8 mouse cellular contexts compared by ENCODE assay signal in genomic region chr19:8722559-8722906, GRCm38 (mm10). TPM values are rescaled to one million over a fixed set of nuclear protein-coding genes. Genes with fewer than 3 reads are reported as not detected.
DNase-seq lines count a peak whose midpoint lies in the region; ATAC-seq and TF ChIP-seq lines count a peak whose summit lies in the region.

No protein-coding gene starts in this region.

- no peak for ATAC-seq in heart, embryonic 12.5 days (ENCODE audit: insufficient number of reproducible peaks, low FRiP score)
- no peak; the same call in 1 of the 2 replicates for ATAC-seq in forebrain, embryonic 14.5 days
- ATAC-seq in liver, embryonic 15.5 days (ENCODE audit: insufficient read depth) = peak; percentile 7

- WGBS in heart, embryonic 12.5 days = under 1% methylated on average over 5 of the region's 5 CpGs
- WGBS in forebrain, embryonic 14.5 days = 1% methylated on average over 5 of the region's 5 CpGs
- 0% methylated on average over 5 of the region's 5 CpGs for WGBS in liver, embryonic 15.5 days (ENCODE audit: insufficient replicate concordance)

- H3K9ac ChIP-seq in heart, embryonic 12.5 days = peak overlapping the region; percentile 86
- peak overlapping the region; percentile 81 for H3K9ac ChIP-seq in forebrain, embryonic 14.5 days (ENCODE audit: low read length)
- H3K9ac ChIP-seq in liver, embryonic 15.5 days = peak overlapping the region; percentile 81

- no peaks in the 10 kb centered on the region for H3K27me3 ChIP-seq in heart, embryonic 12.5 days (replicated peaks)
- H3K27me3 ChIP-seq in E14TG2a.4 (ENCODE audit: insufficient read depth, low read length) = no peaks in the 10 kb centered on the region
- H3K27me3 ChIP-seq in forebrain, embryonic 14.5 days (replicated peaks; ENCODE audit: control insufficient read depth, insufficient read depth, low read length) = no peaks in the 10 kb centered on the region
- no peaks in the 10 kb centered on the region for H3K27me3 ChIP-seq in liver, embryonic 15.5 days

- peaks cover 23% of the 10 kb centered on the region for H3K4me1 ChIP-seq in heart, embryonic 12.5 days (replicated peaks)
- peaks cover 45% of the 10 kb centered on the region for H3K4me1 ChIP-seq in E14TG2a.4 (replicated peaks; ENCODE audit: low read depth, low read length)
- peaks cover 21% of the 10 kb centered on the region for H3K4me1 ChIP-seq in forebrain, embryonic 14.5 days (ENCODE audit: control insufficient read depth, insufficient read depth, low read length)
- H3K4me1 ChIP-seq in liver, embryonic 15.5 days (replicated peaks) = peaks cover 65% of the 10 kb centered on the region

- no peak for DNase-seq in heart, postnatal 14 days
- no peak for DNase-seq in forebrain, embryonic 14.5 days (ENCODE audit: low spot score)
- no peak for DNase-seq in urinary bladder, postnatal 36 days (ENCODE audit: low spot score in 2 of 2)
- DNase-seq in left cerebral cortex, postnatal 36 days (ENCODE audit: low spot score in 2 of 2) = no peak
- DNase-seq in right cerebral cortex, adult 2 months (ENCODE audit: low spot score in 2 of 2) = no peak

- peak overlapping the region; percentile 98 for H3K27ac ChIP-seq in heart, embryonic 12.5 days (ENCODE audit: poor library complexity, severe bottlenecking)
- peak overlapping the region; percentile 93 for H3K27ac ChIP-seq in forebrain, embryonic 14.5 days (ENCODE audit: low read depth, low read length)
- peak overlapping the region; percentile 99 for H3K27ac ChIP-seq in liver, embryonic 15.5 days (replicated peaks)

- H3K9me3 ChIP-seq in heart, embryonic 12.5 days (replicated peaks) = no peaks in the 10 kb centered on the region
- H3K9me3 ChIP-seq in E14TG2a.4 (ENCODE audit: low read length) = no peaks in the 10 kb centered on the region
- no peaks in the 10 kb centered on the region for H3K9me3 ChIP-seq in forebrain, embryonic 14.5 days (replicated peaks; ENCODE audit: control insufficient read depth, low read length)
- no peaks in the 10 kb centered on the region for H3K9me3 ChIP-seq in liver, embryonic 15.5 days (replicated peaks)

- peak overlapping the region; percentile 89 for H3K4me3 ChIP-seq in heart, embryonic 12.5 days
- H3K4me3 ChIP-seq in E14TG2a.4 (replicated peaks; ENCODE audit: low read length) = peak overlapping the region; percentile 93
- H3K4me3 ChIP-seq in forebrain, embryonic 14.5 days (ENCODE audit: low read depth, low read length) = peak overlapping the region; percentile 63
- H3K4me3 ChIP-seq in liver, embryonic 15.5 days (replicated peaks) = peak overlapping the region; percentile 72

- no peak for TF ChIP-seq CTCF in E14TG2a.4 (conservative IDR thresholded peaks at IDR 0.05; ENCODE audit: low read length)

- peaks cover 27% of the 10 kb centered on the region for H3K36me3 ChIP-seq in heart, embryonic 12.5 days
- peaks cover 46% of the 10 kb centered on the region for H3K36me3 ChIP-seq in E14TG2a.4 (ENCODE audit: insufficient read depth, low read length)
- H3K36me3 ChIP-seq in forebrain, embryonic 14.5 days (ENCODE audit: control insufficient read depth, insufficient read depth, low read length) = peaks cover 32% of the 10 kb centered on the region
- peaks cover 32% of the 10 kb centered on the region for H3K36me3 ChIP-seq in liver, embryonic 15.5 days (replicated peaks)

- intact Hi-C loops in heart, postnatal 14 days (cut with DNase I) = loop anchor here (10.0 kb wide), 1 partner anchor 382 kb away; no protein-coding TSS in a partner anchor
- intact Hi-C loops in left cerebral cortex, postnatal 36 days (cut with DNase I) = no loop called here

- peak overlapping the region; percentile 67 for H3K4me2 ChIP-seq in heart, embryonic 12.5 days
- H3K4me2 ChIP-seq in forebrain, embryonic 14.5 days (ENCODE audit: low read length) = peak overlapping the region; percentile 83
- peak overlapping the region; percentile 74 for H3K4me2 ChIP-seq in liver, embryonic 15.5 days

RNA-seq across cellular contexts. Expression of gene Slc3a2, which starts 0.6 kb away (rescaled TPM):
- polyA plus RNA-seq in heart, embryonic 12.5 days (2016; fragmentation: Nextera tagmentation; extraction: Ambion mirVana) = 87.6 and 88.9 TPM in 2 replicates
- total RNA-seq in heart, postnatal 14 days (2021) = 10 to 100 TPM; 39.8 to 50.9 TPM
- polyA plus RNA-seq in forebrain, embryonic 14.5 days (2014; fragmentation: Nextera tagmentation; extraction: Ambion mirVana) = 179 and 200 TPM in 2 replicates
- 124 and 132 TPM in 2 replicates for polyA plus RNA-seq in liver, embryonic 15.5 days (2015; fragmentation: Nextera tagmentation; extraction: Ambion mirVana)
- 100 to 1,000 TPM; 151 to 173 TPM for total RNA-seq in left cerebral cortex, postnatal 36 days (2021)

RNA-seq across cellular contexts. Expression of gene Wdr74, which starts 13.1 kb away (rescaled TPM):
- 48.9 and 52.9 TPM in 2 replicates for polyA plus RNA-seq in heart, embryonic 12.5 days (2016; fragmentation: Nextera tagmentation; extraction: Ambion mirVana)
- total RNA-seq in heart, postnatal 14 days (2021) = 10 to 100 TPM; 19.1 to 20.1 TPM
- 109 and 111 TPM in 2 replicates for polyA plus RNA-seq in forebrain, embryonic 14.5 days (2014; fragmentation: Nextera tagmentation; extraction: Ambion mirVana)
- 48.8 and 53.0 TPM in 2 replicates for polyA plus RNA-seq in liver, embryonic 15.5 days (2015; fragmentation: Nextera tagmentation; extraction: Ambion mirVana)
- total RNA-seq in left cerebral cortex, postnatal 36 days (2021) = 10 to 100 TPM; 50.8 to 55.2 TPM

RNA-seq across cellular contexts. Expression of gene 1700092M07Rik, which starts 18.0 kb away (rescaled TPM):
- 1.8 and 2.8 TPM in 2 replicates for polyA plus RNA-seq in heart, embryonic 12.5 days (2016; fragmentation: Nextera tagmentation; extraction: Ambion mirVana)
- total RNA-seq in heart, postnatal 14 days (2021) = under 1 TPM in 1 of 2 experiments, not detected in 1; 0.95 TPM
- 0.77 and 1.1 TPM in 2 replicates for polyA plus RNA-seq in forebrain, embryonic 14.5 days (2014; fragmentation: Nextera tagmentation; extraction: Ambion mirVana)
- 0.43 and 0.62 TPM in 2 replicates for polyA plus RNA-seq in liver, embryonic 15.5 days (2015; fragmentation: Nextera tagmentation; extraction: Ambion mirVana)
- 1 to 10 TPM in 1 of 2 experiments, not detected in 1; 3.4 TPM for total RNA-seq in left cerebral cortex, postnatal 36 days (2021)

RNA-seq across cellular contexts. Expression of gene Stx5a, which starts 18.7 kb away (rescaled TPM):
- polyA plus RNA-seq in heart, embryonic 12.5 days (2016; fragmentation: Nextera tagmentation; extraction: Ambion mirVana) = 86.1 and 88.1 TPM in 2 replicates
- total RNA-seq in heart, postnatal 14 days (2021) = 10 to 100 TPM; 37.4 to 40.5 TPM
- polyA plus RNA-seq in forebrain, embryonic 14.5 days (2014; fragmentation: Nextera tagmentation; extraction: Ambion mirVana) = 104 and 105 TPM in 2 replicates
- 53.5 and 53.8 TPM in 2 replicates for polyA plus RNA-seq in liver, embryonic 15.5 days (2015; fragmentation: Nextera tagmentation; extraction: Ambion mirVana)
- 10 to 100 TPM; 57.9 to 81.8 TPM for total RNA-seq in left cerebral cortex, postnatal 36 days (2021)

RNA-seq across cellular contexts. Expression of gene Nxf1, which starts 34.3 kb away (rescaled TPM):
- polyA plus RNA-seq in heart, embryonic 12.5 days (2016; fragmentation: Nextera tagmentation; extraction: Ambion mirVana) = 135 and 149 TPM in 2 replicates
- total RNA-seq in heart, postnatal 14 days (2021) = 10 to 100 TPM; 59.3 to 59.5 TPM
- 162 and 178 TPM in 2 replicates for polyA plus RNA-seq in forebrain, embryonic 14.5 days (2014; fragmentation: Nextera tagmentation; extraction: Ambion mirVana)
- 81.2 and 91.6 TPM in 2 replicates for polyA plus RNA-seq in liver, embryonic 15.5 days (2015; fragmentation: Nextera tagmentation; extraction: Ambion mirVana)
- total RNA-seq in left cerebral cortex, postnatal 36 days (2021) = 10 to 100 TPM; 68.5 to 99.7 TPM
